Mouse (Mus musculus) brain, embryonic 14.5 days (tissue): ENCODE measurements around the gene Fktn. TPM values are rescaled to one million over a fixed set of nuclear protein-coding genes. Genes with fewer than 3 reads are reported as not detected.
"Not testable (repeated sequence)": the region's sequence is repeated elsewhere in the genome, so short reads cannot be mapped to it uniquely, and the experiment has no call there.

Source experiments
- DNase-seq: peaks from one replicate; pipeline ENCODE4 v3.0.0-alpha.2; 2011; ENCODE audit warnings: low read depth
- CTCF ChIP-seq: fragments of 200-500 bp; IDR thresholded peaks from 2 replicates; pipeline ENCODE4 v1.5.1; 2012; ENCODE audit warnings: inconsistent platforms, mild to moderate bottlenecking, moderate library complexity, borderline replicate concordance; ENCODE audit not compliant: insufficient read depth, insufficient read length; ENCODE audit errors: extremely low read depth
- POLR2A ChIP-seq: fragments of 200-500 bp; IDR thresholded peaks from 2 replicates; pipeline ENCODE4 v1.6.1; 2012; ENCODE audit warnings: mild to moderate bottlenecking, inconsistent platforms, borderline replicate concordance; ENCODE audit not compliant: poor library complexity, insufficient read depth, insufficient read length, severe bottlenecking; ENCODE audit errors: extremely low read depth
- polyA plus RNA-seq: library from polyadenylated mRNA; depleted of rRNA; stranded (reverse); fragments of >200 nt; gene quantifications from 2 replicates; pipeline ENCODE4 v1.2.3, GENCODE M21; 2012

Fktn gene
- polyA plus RNA-seq, 1 experiment: 16.0 TPM

DNA sequence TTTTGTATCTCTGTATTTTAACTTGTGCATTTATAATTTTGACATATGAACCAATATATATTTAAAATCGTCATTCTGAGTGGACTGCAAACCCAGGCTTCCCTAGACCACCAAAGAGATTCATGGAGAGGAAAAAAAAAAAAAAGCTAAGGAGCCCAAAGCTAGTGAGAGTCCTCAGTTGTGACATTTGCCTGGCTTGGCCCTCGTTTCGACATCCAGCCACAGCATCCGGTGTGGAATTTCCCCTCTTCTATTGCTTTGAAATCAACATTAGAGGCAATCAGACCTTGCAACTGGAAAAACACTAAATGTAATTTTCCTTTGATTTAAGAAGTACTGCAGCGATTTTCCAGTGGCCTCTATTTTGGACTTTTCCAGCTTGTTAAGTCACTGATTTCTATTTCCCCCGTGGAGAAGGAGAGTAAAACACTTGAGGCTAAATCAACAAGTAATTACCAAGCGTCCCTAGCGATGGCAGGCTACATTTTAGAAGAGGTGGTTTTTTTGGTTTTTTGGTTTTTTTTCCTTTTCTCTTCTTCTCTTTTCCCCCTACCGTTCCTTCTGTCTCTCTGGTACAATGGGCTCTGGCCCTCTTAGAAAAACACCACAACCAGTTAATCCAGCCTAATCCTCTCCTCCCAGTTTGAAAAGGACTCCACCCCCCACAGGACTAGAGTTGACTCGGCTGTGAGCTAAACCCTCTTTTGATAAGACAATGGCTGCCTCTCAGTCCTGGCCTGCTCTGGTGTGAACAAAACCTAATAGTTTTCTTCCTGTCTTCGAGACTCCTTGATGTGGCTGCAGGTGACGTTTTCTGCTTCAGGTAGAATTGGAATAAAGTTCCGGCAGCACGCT, 68.6 kb downstream of the Fktn start:
- DNase-seq: peak; percentile 67
- TF ChIP-seq CTCF (no peak), POLR2A (no peak)

GRCm38 (mm10) chr4:53785746-53786398, 72.1 kb downstream of the Fktn start:
- no peak for TF ChIP-seq CTCF
- no peak for TF ChIP-seq POLR2A
- DNase-seq: no peak

GRCm38 (mm10) chr4:53786851-53787250, 73.1 kb downstream of the Fktn start:
- DNase-seq: no peak

DNA sequence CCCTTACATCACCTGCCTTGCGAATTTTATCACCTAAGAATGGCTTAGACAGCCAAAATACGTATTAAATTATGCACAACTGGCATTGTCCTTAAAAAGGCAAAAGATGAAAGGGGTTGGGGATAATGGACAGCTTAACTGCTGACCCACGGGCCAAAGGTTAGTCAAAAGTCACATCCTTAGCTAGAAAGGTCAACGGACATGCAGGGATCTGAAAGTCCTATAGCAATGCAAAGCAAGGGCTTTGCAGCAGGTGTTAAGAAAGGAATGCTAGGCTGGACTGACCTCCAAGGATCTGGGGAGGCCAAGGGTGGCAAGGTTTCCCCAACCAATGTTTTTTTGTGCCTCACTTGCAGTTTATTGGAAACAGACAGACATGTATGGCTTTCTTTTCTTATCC, 75.5 kb downstream of the Fktn start:
- DNase-seq: no peak

More at GRCm38 (mm10) chr4:53786851-53787250, 73.1 kb downstream of the Fktn start:
- TF ChIP-seq CTCF: no peak
- TF ChIP-seq POLR2A: no peak

GRCm38 (mm10) chr4:53794257-53794966, 80.6 kb downstream of the Fktn start:
- TF ChIP-seq CTCF (no peak), POLR2A (no peak)

More for the DNA sequence above, 75.5 kb downstream of the Fktn start:
- TF ChIP-seq CTCF: no peak
- no peak for TF ChIP-seq POLR2A

DNA sequence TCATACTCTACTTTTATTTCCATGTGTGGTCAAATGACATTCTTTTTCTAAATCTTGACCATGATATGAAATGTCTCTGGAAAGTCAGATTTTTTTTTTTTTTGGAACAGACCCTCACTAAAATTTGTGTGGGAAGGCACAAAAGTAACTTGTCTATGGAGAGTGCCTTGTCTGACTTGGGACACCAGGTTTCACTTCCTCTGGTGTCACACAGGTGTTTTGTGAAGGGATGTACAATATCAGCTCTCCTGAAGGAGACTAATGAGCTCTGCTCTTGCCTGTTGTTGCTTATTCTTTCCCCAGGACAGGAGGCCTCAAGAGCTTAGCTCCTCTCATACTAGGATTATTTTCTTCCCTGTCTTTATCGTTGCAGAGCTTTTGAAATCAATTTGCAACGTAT, 81.3 kb downstream of the Fktn start:
- DNase-seq: no peak
- TF ChIP-seq POLR2A: no peak
- TF ChIP-seq CTCF: no peak

More at GRCm38 (mm10) chr4:53794257-53794966, 80.6 kb downstream of the Fktn start:
- DNase-seq: no peak

GRCm38 (mm10) chr4:53795706-53796105, 81.9 kb downstream of the Fktn start:
- TF ChIP-seq CTCF (no peak), POLR2A (no peak)
- no peak for DNase-seq

- peak; percentile 90 for DNase-seq
- TF ChIP-seq CTCF (no peak), POLR2A (no peak)
Observed at GRCm38 (mm10) chr4:53796865-53797772, 83.3 kb downstream of the Fktn start.

DNA sequence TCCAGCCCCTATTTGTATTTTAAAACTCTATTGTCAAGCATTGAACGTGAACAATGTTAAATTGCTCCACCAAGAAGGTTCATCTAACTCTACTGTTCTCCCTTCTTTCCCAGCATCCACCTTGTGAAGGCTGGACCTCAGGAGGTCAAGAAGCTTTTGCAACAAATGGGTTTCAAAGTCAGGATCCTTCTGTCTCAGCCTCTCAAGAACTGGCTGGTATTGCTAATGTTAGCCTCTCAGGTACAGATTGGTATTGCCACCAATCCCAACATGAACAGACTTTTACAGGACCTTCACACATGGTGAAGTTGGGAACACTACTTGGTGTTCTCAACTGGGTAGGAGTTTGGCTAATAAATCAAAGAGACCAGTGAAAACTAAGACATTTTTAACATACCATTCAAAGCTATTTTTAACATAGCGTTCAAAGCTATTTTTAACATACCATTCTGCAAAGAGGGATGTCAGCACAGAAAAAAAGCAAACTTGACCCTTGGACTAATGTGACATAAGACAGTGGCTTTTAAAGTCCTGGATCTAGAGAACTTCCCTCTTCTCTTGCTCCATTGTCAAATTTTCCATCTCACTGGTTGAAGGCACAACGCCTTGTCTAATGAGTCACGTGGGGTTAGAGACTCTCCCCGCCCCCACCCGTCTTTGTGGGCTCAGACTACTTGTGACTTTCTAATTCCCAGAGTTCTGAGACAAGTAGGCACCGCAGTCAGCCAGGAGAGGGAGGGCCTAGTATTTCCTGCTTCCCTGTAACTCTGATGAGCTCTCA, 85.3 kb downstream of the Fktn start:
- TF ChIP-seq CTCF (no peak), POLR2A (no peak)
- no peak for DNase-seq

- TF ChIP-seq CTCF (no peak), POLR2A (no peak)
- peak; percentile 53 for DNase-seq
Observed at GRCm38 (mm10) chr4:53799753-53800152, 86.0 kb downstream of the Fktn start.

- DNase-seq: not testable (repeated sequence)
Observed at GRCm38 (mm10) chr4:53803674-53804073, 89.9 kb downstream of the Fktn start.

- not testable (repeated sequence) for DNase-seq
Observed at GRCm38 (mm10) chr4:53806428-53806827, 92.6 kb downstream of the Fktn start.
